Mouse (Mus musculus) limb, embryonic 11.5 days (tissue): ENCODE measurements around the gene Olfr140. TPM values are rescaled to one million over a fixed set of nuclear protein-coding genes. Genes with fewer than 3 reads are reported as not detected.

Experiments
- ATAC-seq: fragments of 200-750 bp; cut with Nextera tagmentation; 2 replicates; pipeline ENCODE4 v1.8.0; 2017; ENCODE audit warnings: low read depth; ENCODE audit not compliant: insufficient number of reproducible peaks, low FRiP score, low TSS enrichment
- DNase-seq: peaks from one replicate; pipeline ENCODE4 v3.0.0-alpha.2; 2015; ENCODE audit warnings: low spot score
- H3K27ac ChIP-seq: fragments of 300-500 bp; sonication (generic); replicated peaks from 2 replicates; pipeline ENCODE4 v1.5.1; 2014; ENCODE audit warnings: low read depth, mild to moderate bottlenecking, low read length
- H3K27me3 ChIP-seq: fragments of 300-500 bp; sonication (generic); 2 replicates; pipeline ENCODE4 v1.6.1; 2014; ENCODE audit warnings: mild to moderate bottlenecking, low read length, mixed read lengths; ENCODE audit not compliant: control insufficient read depth, insufficient read depth
- H3K36me3 ChIP-seq: fragments of 300-500 bp; sonication (generic); 2 replicates; pipeline ENCODE4 v1.6.1; 2014; ENCODE audit warnings: mild to moderate bottlenecking, low read length, moderate library complexity, mixed read lengths; ENCODE audit not compliant: control insufficient read depth, insufficient read depth
- H3K4me1 ChIP-seq: fragments of 300-500 bp; sonication (generic); 2 replicates; pipeline ENCODE4 v1.6.1; 2014; ENCODE audit warnings: low read length, mixed read lengths; ENCODE audit not compliant: control insufficient read depth, insufficient read depth
- H3K4me2 ChIP-seq: fragments of 300-500 bp; sonication (generic); 2 replicates; pipeline ENCODE4 v1.6.1; 2014; ENCODE audit warnings: low read depth, mild to moderate bottlenecking, moderate library complexity; ENCODE audit not compliant: severe bottlenecking
- H3K4me3 ChIP-seq: fragments of 300-500 bp; sonication (generic); 2 replicates; pipeline ENCODE4 v1.5.1; 2014; ENCODE audit warnings: low read depth, low read length
- H3K9ac ChIP-seq: fragments of 300-500 bp; sonication (generic); 2 replicates; pipeline ENCODE4 v1.6.1; 2014; ENCODE audit warnings: mild to moderate bottlenecking, low read length
- H3K9me3 ChIP-seq: fragments of 300-500 bp; sonication (generic); 2 replicates; pipeline ENCODE4 v1.6.1; 2016; ENCODE audit warnings: low read length; ENCODE audit not compliant: control insufficient read depth
- WGBS: fragments of 180-500 bp; shearing (Covaris S2); extraction: QIAGEN DNeasy Blood & Tissue Kit; methylation state at CpG from one replicate; pipeline ENCODE4 v1.1.7; 2014; 5-methylcytosine and 5-hydroxymethylcytosine counted together
- polyA plus RNA-seq: library from polyadenylated mRNA; unstranded; fragments of >200 nt; fragmentation: Nextera tagmentation; extraction: Ambion mirVana; gene quantifications from 2 replicates; pipeline ENCODE4 v1.2.1, GENCODE M21; 2014

Gene Olfr140
- not detected in 2 replicates for polyA plus RNA-seq

DNA sequence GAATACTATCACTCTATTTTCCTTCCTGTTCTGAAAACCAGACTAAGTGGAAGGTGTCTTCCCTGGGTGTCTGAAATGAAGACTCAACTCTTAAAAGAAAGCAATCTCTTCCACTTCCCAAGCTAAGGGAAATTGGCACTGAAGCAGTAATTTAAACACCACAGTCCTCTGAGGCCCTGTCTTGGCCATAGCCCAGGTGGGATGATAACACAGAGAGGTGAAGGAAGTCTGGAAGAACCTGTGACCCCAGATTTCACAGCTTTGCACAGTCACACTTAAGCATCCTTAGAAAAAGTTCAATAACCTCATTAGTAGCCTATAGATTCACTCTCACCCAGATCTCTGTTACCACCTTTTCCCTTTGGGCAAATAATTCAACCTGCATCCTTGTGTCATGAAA lies at the start of gene Olfr140:
Olfr140 (minus strand) TSS at position 101 of the 400 bp plus-strand sequence.
- Histone ChIP-seq H3K9ac (no peak within 1 kb of the TSS), H3K27ac (no peak within 1 kb of the TSS), H3K4me2 (no peak within 1 kb of the TSS), H3K4me1 (no peaks in the 10 kb centered on the region), H3K36me3 (no peaks in the 10 kb centered on the region), H3K9me3 (no peaks in the 10 kb centered on the region), H3K4me3 (no peak within 1 kb of the TSS), H3K27me3 (no peaks in the 10 kb centered on the region)
- DNase-seq (no peak), ATAC-seq (no peak)

DNA sequence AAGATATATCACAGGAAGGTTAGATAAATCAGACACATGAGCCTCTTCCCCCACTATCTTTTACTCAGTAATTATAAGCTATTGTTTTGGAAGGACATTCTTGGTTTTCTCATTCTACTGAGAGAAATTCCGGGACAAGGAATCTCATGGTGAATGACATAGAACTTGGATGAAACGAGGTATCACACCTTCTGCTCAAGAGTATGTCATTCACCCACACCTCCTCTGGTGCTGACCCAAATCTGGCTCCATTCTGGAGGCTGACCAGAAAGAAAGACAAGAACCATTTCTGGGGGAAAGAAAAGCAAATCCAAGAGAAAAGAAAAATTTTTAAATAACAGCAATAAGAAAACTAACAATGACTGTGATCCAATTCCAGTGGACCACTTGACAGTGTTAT lies 6.7 kb upstream of the Olfr140 start:
- Histone ChIP-seq H3K27me3 (no peaks in the 10 kb centered on the region), H3K4me2 (no peak overlapping the region), H3K4me1 (no peaks in the 10 kb centered on the region), H3K4me3 (no peak overlapping the region), H3K9ac (no peak overlapping the region), H3K27ac (no peak overlapping the region), H3K36me3 (no peaks in the 10 kb centered on the region), H3K9me3 (no peaks in the 10 kb centered on the region)
- 70% methylated on average over 2 of the region's 2 CpGs for WGBS
- DNase-seq (no peak), ATAC-seq (no peak)

DNA sequence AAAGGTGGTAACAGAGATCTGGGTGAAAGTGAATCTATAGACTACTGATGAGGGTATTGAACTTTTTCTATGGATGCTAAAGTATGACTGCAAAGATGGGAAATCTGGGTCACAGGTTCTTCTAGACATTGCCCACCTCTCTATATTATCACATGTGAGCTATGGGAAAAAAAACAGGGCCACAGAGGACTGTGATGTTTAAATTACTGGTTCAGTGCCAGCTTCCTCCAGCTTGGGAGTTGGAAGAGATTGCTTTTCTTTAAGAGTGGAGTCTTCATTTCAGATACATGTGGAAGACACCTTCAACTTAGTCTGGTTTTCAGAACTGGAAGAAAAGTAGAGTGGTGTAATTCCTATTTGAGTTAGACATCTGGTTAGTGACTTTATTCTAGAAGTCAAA lies 28.4 kb downstream of the Olfr140 start, which contains the start of gene Olfr1265:
Olfr1265 (plus strand) TSS at position 301 of the 400 bp plus-strand sequence.
- Histone ChIP-seq H3K27ac (no peak within 1 kb of the TSS), H3K4me2 (no peak within 1 kb of the TSS), H3K9ac (no peak within 1 kb of the TSS), H3K4me3 (no peak within 1 kb of the TSS), H3K9me3 (no peaks in the 10 kb centered on the region), H3K4me1 (no peaks in the 10 kb centered on the region), H3K36me3 (no peaks in the 10 kb centered on the region), H3K27me3 (no peaks in the 10 kb centered on the region)
- no peak for DNase-seq
- ATAC-seq: no peak

DNA sequence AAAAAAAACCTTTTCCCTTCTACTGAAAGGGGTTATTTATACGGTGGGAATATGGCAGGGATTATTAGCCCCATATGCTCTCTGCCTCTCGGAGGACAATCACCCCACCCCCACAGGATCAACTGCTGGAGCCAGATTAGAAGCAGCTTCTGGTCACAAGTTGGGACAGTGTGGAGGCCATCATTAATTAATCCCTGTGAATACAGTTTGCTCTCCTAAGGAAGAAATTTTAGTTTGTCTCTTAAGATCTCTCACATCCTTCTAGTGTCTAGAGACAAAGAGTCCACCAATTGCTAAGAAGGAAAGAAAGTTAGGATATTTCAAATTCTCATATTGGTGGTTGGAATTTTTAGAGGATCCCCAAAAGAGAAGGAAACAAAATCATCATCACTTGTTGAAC lies 37.9 kb downstream of the Olfr140 start, which contains the start of gene Olfr1264:
Olfr1264 (minus strand) TSS at position 101 of the 400 bp plus-strand sequence.
- no peak for ATAC-seq
- Histone ChIP-seq H3K4me3 (no peak within 1 kb of the TSS), H3K9me3 (no peaks in the 10 kb centered on the region), H3K27me3 (no peaks in the 10 kb centered on the region), H3K27ac (no peak within 1 kb of the TSS), H3K36me3 (no peaks in the 10 kb centered on the region), H3K4me2 (no peak within 1 kb of the TSS), H3K4me1 (no peaks in the 10 kb centered on the region), H3K9ac (no peak within 1 kb of the TSS)
- WGBS: 15% methylated on average over 2 of the region's 2 CpGs
- DNase-seq: no peak

DNA sequence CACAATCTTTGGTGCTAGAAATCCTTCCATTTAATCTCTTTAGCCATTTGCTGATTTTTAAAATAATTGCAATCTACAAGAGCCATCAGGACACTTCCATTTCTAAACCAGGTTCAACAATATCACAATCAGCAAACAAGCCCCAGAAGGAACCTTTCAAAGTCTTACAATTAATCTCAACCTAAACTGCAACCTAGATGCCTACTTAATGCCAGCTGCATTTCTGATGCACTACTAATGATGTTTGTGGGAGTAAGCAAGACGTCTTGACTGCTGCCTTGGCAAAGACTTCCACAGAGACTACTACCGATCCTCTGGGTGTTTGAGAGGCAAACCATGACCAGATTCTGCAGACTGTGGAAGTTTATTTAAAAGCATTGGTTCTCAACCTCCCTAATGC lies 51.6 kb downstream of the Olfr140 start, which contains the start of gene Olfr1263:
Olfr1263 (plus strand) TSS at position 301 of the 400 bp plus-strand sequence.
- no peak within 1 kb of the TSS for H3K4me3 ChIP-seq
- no peaks in the 10 kb centered on the region for H3K9me3 ChIP-seq
- DNase-seq (no peak), ATAC-seq (no peak)
- H3K9ac ChIP-seq: no peak within 1 kb of the TSS
- H3K4me1 ChIP-seq: no peaks in the 10 kb centered on the region
- no peaks in the 10 kb centered on the region for H3K36me3 ChIP-seq
- WGBS: 77% methylated on average over 2 of the region's 2 CpGs
- H3K27ac ChIP-seq: no peak within 1 kb of the TSS
- H3K27me3 ChIP-seq: no peaks in the 10 kb centered on the region
- no peak within 1 kb of the TSS for H3K4me2 ChIP-seq

DNA sequence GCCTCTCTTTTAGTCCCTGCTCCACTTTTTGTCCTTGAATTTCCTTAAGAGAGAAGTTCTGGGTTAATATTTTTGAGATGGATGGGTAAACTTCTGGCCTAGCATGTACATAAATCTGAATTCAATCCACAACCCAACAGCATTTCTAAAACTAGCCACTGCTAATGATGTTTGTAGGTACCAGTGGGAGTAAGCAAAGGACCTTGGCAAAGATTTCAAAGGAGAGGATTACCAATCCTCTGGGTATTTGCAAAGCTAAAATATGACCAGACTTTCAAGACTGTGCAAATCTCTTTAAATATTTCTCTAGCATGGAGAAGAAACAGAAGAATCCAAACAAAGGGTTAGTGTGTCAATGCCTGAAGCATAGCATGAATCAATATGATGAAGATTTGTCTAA lies 63.5 kb downstream of the Olfr140 start, which contains the start of gene Olfr1262:
Olfr1262 (plus strand) TSS at position 301 of the 400 bp plus-strand sequence.
- ATAC-seq (no peak), DNase-seq (no peak)
- Histone ChIP-seq H3K27ac (no peak within 1 kb of the TSS), H3K36me3 (no peaks in the 10 kb centered on the region), H3K4me1 (no peaks in the 10 kb centered on the region), H3K27me3 (no peaks in the 10 kb centered on the region), H3K4me3 (no peak within 1 kb of the TSS), H3K9me3 (no peaks in the 10 kb centered on the region), H3K4me2 (no peak within 1 kb of the TSS), H3K9ac (no peak within 1 kb of the TSS)

Other genes starting within 250 kb of the Olfr140 start
- not detected in 2 replicates for gene Olfr1256, start 222.0 kb downstream of the Olfr140 start, polyA plus RNA-seq
- not detected in 2 replicates for gene Olfr48, start 215.4 kb downstream of the Olfr140 start, polyA plus RNA-seq
- not detected in 2 replicates for gene Olfr1257, start 185.2 kb downstream of the Olfr140 start, polyA plus RNA-seq
- gene Olfr1258, start 136.3 kb downstream of the Olfr140 start, polyA plus RNA-seq: not detected in 2 replicates
- not detected in 2 replicates for gene Olfr1259, start 114.9 kb downstream of the Olfr140 start, polyA plus RNA-seq
- not detected in 2 replicates for gene Olfr1260, start 89.3 kb downstream of the Olfr140 start, polyA plus RNA-seq
- gene Olfr1261, start 72.4 kb downstream of the Olfr140 start, polyA plus RNA-seq: not detected in 2 replicates
- gene Olfr1262, start 63.4 kb downstream of the Olfr140 start, polyA plus RNA-seq: not detected in 2 replicates
- not detected in 2 replicates for gene Olfr1263, start 51.5 kb downstream of the Olfr140 start, polyA plus RNA-seq
- not detected in 2 replicates for gene Olfr1264, start 38.0 kb downstream of the Olfr140 start, polyA plus RNA-seq
- gene Olfr1265, start 28.3 kb downstream of the Olfr140 start, polyA plus RNA-seq: not detected in 2 replicates
- gene Olfr1269, start 57.8 kb upstream of the Olfr140 start, polyA plus RNA-seq: not detected in 2 replicates
- not detected in 2 replicates for gene Olfr32, start 78.7 kb upstream of the Olfr140 start, polyA plus RNA-seq
- gene Olfr1270, start 89.5 kb upstream of the Olfr140 start, polyA plus RNA-seq: not detected in 2 replicates
- not detected in 2 replicates for gene Olfr1506, start 160.9 kb upstream of the Olfr140 start, polyA plus RNA-seq
- gene Olfr142, start 194.0 kb upstream of the Olfr140 start, polyA plus RNA-seq: not detected in 2 replicates
- not detected in 2 replicates for gene Olfr1271, start 207.4 kb upstream of the Olfr140 start, polyA plus RNA-seq
- gene Olfr1272, start 229.2 kb upstream of the Olfr140 start, polyA plus RNA-seq: not detected in 2 replicates